Mouse (Mus musculus) embryo, embryonic 11 days (tissue): Measurements from ENCODE around the gene Mettl21c.
"Not testable (repeated sequence)": the region's sequence is repeated elsewhere in the genome, so short reads cannot be mapped to it uniquely, and the experiment has no call there.

Experiments
- DNase-seq: peaks from one replicate; pipeline ENCODE4 v3.0.0-alpha.2; 2015

Gene Mettl21c

GRCm38 (mm10) chr1:44019934-44020333 is at the start of gene Mettl21c:
Gene Mettl21c (minus strand): TSS chr1:44020034.
- DNase-seq = no peak

DNA sequence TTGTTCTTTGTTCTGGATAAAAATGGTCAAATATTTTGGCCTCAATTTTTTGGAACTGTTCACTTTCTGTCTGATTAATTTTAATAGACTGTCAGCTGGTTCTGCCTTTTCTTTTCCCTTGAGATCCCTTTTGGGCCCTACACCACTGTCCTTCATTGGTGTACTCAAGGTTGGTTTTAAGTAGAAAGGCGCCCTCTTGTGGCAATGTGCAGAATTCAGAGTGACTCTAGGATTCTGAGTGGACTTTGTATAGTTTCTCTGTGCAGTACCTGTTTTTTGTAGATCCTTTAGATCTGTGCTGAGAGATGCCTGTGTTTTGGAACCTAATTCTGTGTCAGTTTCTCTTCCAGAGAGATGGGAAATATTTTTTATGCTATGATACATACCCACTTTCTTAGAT is 44.8 kb upstream of the Mettl21c start:
- DNase-seq = peak; percentile 45

- DNase-seq = no peak
Observed at GRCm38 (mm10) chr1:44063439-44063838, 43.6 kb upstream of the Mettl21c start.

GRCm38 (mm10) chr1:44061836-44062235 is 42.0 kb upstream of the Mettl21c start, which contains the start of gene Gm8251:
Gene Gm8251 (minus strand): TSS chr1:44061936.
- no peak for DNase-seq

DNA sequence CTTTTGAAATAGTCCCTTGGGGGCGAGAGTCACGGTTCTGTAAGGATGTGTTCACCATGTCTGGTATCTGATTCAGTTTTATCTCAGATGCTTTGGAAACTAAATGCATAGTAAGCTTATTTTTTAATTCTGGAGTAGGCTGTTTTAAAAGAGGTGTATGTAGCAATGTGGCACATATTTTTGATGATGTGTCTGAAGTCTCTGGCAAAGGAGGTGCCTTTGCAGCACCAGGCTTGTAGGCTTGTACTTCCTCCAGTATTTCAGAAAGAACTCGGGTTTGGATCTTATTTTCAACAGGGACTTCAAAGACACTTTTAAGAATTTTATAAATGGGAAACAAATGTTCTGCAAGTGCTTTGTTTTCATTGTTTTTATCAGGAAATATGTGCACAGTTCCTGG is 38.0 kb upstream of the Mettl21c start:
- no peak for DNase-seq

GRCm38 (mm10) chr1:44046556-44046955 is 26.7 kb upstream of the Mettl21c start:
- no peak for DNase-seq

DNA sequence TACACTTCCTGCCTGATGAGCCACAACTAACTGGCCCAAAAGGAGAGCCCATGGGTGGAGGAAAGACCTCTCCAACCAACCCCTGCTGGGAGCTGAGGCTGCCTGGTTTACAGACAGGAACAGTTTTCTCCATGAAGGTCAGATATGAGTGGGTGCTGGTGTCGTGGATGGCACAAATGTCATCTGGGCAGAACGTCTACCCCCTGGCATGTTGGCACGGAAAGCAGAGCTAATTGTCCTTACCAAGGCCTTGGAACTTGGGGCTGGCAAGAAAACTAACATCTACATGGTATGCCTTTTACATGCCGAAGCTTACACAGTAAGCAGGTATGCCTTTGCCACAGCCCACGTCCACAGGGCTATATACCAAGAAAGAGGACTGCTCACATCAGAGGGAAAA is 25.9 kb upstream of the Mettl21c start:
- not testable (repeated sequence) for DNase-seq

- no peak for DNase-seq
Observed at GRCm38 (mm10) chr1:44042555-44042915, 22.7 kb upstream of the Mettl21c start.

DNA sequence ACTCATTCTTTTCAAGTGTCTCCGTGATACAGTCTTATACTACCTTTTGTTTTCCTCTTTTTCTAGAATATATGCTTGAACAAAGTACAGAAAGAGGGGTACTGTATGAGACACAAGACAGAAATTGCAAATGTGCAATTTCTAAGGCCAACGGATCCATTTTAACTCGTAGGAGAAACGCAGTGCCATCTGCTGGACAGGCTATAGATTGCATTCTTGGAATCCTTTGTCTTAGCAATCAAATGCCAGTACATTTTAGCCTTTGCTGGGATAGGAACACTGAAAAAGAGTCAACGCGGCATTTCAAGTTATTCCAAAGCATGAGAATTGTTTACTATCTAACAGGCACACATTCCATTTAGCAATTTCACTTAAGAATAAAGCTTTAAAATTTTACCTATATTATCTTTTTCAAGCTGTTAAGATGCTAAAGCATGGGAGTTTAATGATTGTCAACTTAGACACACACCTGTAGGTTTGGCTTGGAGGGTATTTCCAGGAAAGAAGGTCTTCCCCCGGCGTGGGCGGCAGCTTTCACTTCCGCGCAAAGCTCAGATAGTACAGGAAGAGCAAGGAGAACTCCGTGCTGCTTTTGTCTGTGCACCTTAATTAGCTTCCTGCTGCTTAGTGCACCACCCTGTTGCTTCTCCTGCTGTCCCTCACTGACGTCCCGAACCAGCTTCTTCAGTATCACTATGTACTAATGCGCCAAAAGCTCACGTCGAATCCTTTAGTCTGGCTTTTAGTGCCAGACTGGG is 22.1 kb upstream of the Mettl21c start:
- peak; percentile 83 for DNase-seq

DNA sequence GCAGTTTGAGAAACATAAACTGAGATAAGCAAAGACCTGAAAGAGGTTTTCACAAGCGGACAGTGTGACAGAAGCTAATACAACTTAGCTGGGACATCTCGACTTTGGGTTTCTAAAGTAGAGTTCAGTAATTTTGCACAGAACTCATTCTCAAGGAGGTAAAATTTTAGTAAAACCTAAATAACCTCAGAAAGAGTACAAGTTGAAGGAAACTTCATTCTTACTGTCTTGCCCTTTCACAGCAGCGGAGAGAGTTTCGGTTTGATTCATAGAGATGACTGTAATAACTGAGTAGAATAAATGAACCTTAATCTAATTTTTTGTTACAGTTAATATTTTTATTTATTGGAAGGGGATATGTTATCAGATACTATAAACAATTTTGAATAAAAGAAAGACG is 13.1 kb upstream of the Mettl21c start:
- no peak for DNase-seq

DNA sequence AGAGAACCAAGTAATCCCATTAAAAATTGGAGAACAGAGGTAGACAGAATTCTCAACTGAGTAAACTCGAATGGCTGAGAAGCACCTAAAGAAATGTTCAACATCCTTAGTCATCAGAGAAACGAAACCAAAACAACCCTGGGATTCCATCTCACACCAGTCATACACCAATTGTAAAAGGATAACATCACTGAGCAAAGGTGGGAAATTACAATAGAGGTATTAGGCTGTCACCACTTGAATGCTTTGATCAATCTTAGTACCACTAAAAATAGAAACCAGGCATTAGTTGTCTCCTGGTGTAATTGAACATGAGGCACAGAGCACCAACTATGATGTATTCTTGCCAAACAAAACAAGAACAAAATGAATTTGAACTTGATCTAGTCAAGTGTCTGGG is 12.4 kb upstream of the Mettl21c start:
- DNase-seq = no peak

GRCm38 (mm10) chr1:44027651-44028050 is 7.8 kb upstream of the Mettl21c start:
- DNase-seq = no peak

DNA sequence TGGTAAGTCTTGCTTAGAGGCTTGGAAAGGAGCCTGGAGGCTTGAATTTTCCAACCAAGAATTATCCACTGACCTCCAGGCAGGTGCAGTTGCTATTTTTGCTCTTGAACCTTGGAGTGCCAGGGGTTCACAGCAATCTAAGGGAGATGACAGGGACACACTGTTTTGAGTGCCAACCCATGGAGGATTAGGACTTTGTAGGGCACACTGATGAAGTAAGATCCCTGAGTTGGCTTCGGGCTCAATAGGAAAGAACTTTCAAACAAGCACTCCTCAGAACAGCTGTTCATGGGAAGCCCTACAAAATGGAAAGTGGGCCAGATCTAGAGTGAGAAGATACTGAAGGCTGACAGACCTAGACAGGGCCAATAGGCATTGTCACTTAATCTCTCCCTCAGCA is 2.8 kb upstream of the Mettl21c start:
- DNase-seq = no peak

DNA sequence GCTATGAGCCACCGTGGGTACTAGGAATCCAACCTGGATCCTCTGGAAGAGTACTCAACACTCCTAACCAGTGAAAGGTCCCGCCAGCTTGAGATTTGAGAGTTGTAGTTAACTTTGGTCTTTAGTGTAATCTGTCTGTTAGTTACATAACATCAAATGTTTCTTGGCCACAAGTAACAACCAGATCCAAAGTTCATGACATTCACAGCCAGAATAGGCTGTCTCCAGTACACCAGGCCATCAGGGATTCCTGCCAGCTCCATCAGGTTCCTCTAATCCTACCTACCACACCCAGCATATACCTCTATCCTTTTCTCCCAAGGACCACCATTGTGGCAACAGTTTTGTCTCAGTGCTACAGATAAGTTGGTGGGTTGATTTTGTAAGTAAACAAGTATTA is 4.3 kb downstream of the Mettl21c start:
- DNase-seq = no peak

DNA sequence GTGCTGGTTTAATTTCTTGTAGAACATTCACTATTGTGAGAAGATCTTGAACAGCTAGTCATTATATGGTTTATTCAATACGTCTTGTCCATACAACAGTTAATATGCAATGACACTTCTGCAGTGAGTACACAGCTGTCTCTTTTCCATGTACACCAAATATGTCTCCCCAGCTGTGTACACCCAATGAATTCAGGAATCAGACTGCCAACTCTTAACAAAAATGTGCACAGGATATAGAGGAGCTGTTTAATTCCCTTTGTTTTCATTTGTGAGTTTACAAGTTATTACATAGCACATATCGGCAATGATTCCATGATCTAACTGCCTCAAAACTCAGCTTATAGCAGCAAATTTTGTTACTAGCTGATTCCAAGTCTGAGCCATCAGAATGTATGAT is 15.3 kb downstream of the Mettl21c start:
- no peak for DNase-seq

- no peak for DNase-seq
Observed at GRCm38 (mm10) chr1:43996914-43997589, 22.8 kb downstream of the Mettl21c start.

DNA sequence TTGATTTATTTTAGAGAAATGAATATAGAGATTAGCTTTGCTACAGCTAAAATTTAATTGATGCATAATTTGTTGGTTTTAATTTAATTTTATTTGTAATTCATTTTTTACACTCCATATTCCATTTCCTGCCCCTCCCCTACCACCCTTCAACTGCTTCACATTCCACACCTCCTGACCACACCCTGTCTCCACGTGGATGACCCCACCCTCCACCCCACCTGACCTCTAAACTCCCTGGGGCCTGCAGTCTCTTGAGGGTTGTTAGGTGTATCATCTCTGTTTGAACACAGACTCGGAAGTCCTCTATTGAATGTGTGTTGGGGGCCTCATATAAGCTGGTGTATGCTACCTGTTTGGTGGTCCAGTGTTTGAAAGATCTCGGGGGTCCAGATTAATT is 48.7 kb downstream of the Mettl21c start:
- no peak for DNase-seq

DNA sequence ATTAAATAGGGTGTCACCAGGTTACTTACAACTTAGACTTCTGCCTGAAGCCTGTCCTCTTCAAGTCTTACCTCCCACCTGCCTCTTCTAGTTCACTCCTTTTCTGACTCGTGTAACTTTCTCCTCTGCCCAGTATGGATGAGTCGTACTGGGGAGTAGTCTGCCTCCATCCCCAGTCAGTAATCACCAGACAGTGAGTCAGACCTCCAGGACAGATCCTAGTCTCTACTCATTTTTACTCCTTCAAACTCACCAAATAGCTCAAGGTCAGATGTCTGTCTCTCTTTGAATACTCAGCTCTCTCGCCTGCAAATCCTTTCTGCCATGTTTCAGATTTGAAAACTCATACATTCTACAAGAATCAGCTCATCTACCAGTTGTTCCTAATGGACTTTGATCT is 50.5 kb downstream of the Mettl21c start:
- DNase-seq = no peak

GRCm38 (mm10) chr1:43966756-43967155 is 53.1 kb downstream of the Mettl21c start:
- DNase-seq = peak; percentile 7

DNA sequence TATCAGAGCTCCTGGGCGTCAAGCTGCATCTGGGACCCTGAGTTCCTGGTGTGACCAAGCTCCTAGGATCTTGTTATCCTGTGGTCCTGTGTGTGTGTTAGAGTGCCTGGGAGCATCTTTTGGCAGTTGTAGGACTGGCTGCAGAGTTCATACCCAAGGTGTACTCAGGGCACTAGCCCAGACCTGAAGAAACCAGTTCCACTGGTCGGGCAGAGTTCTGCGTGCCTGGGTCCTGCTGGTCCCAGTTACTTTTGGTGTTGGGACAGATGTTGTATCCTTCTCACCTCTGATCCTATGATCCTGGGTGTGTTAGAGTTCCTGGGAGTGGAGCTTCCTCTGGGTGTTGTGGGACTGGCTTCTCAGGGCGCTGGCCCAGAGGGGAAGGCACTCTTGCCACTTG is 55.5 kb downstream of the Mettl21c start:
- no peak for DNase-seq
